In genomic region chr10:80932700-80933420, GRCm38 (mm10) we compare ENCODE assay signal across 8 mouse cellular contexts. TPM values are rescaled to one million over a fixed set of nuclear protein-coding genes. Genes with fewer than 3 reads are reported as not detected.
DNase-seq lines count a peak whose midpoint lies in the region; ATAC-seq and TF ChIP-seq lines count a peak whose summit lies in the region.

No protein-coding gene starts in this region.

- intact Hi-C loops in heart, adult 2 months (cut with DNase I) = no loop called here

- peak overlapping the region; percentile 86; the same call in 1 of the 2 replicates for H3K4me2 ChIP-seq in hindbrain, embryonic 11.5 days (replicated peaks; ENCODE audit: low read depth, low read length)

- TF ChIP-seq CTCF in heart, adult 2 months (IDR thresholded peaks at IDR 0.05) = no peak
- no peak for TF ChIP-seq CTCF in G1E (IDR thresholded peaks at IDR 0.05; ENCODE audit: low read depth, low read length)

- peak; percentile 39 to 45 for DNase-seq in heart, adult 2 months
- DNase-seq in heart, postnatal 4 days = no peak
- no peak for DNase-seq in G1E (ENCODE audit: low spot score)
- DNase-seq in hindbrain, embryonic 11.5 days (ENCODE audit: low spot score) = no peak
- peak; percentile 37 for DNase-seq in lung, postnatal 36 days
- no peak for DNase-seq in right cerebral cortex, postnatal 10 days (ENCODE audit: low spot score in 2 of 2)
- DNase-seq in c-Kit-positive CD71-positive TER-119-positive erythroid progenitor cells, embryonic 14.5 days (ENCODE audit: low spot score) = no peak

- no peak overlapping the region; the same call in 1 of the 2 replicates for H3K27ac ChIP-seq in heart, adult 2 months
- H3K27ac ChIP-seq in hindbrain, embryonic 11.5 days (ENCODE audit: low read depth, low read length) = no peak overlapping the region

- no peaks in the 10 kb centered on the region for H3K36me3 ChIP-seq in heart, adult 2 months (ENCODE audit: control insufficient read depth, insufficient read depth, low read length)
- H3K36me3 ChIP-seq in G1E (replicated peaks) = no peaks in the 10 kb centered on the region
- no peaks in the 10 kb centered on the region for H3K36me3 ChIP-seq in hindbrain, embryonic 11.5 days (ENCODE audit: control insufficient read depth, insufficient read depth, low read length)

- H3K79me2 ChIP-seq in heart, adult 2 months (replicated peaks; ENCODE audit: control insufficient read depth, insufficient read depth, low read length) = no peaks in the 10 kb centered on the region

- TF ChIP-seq EP300 in heart, adult 2 months (IDR thresholded peaks at IDR 0.05; ENCODE audit: insufficient read depth, low read depth, low read length) = no peak

- no peak for ATAC-seq in G1E (ENCODE audit: extremely low read depth, insufficient number of reproducible peaks, low FRiP score, poor library complexity, severe bottlenecking)
- ATAC-seq in hindbrain, embryonic 11.5 days (ENCODE audit: low FRiP score) = no peak
- ATAC-seq in inflammation-experienced regulatory T-cells, adult 6 months = no peak

- peak overlapping the region; percentile 37 for H3K4me3 ChIP-seq in heart, adult 2 months
- H3K4me3 ChIP-seq in G1E (ENCODE audit: low read depth, low read length) = peak overlapping the region; percentile 67; the same call in 1 of the 2 replicates
- H3K4me3 ChIP-seq in hindbrain, embryonic 11.5 days (ENCODE audit: low read depth, low read length) = 0 out of 2 replicates have a peak overlapping the region, but pooled peaks have one; percentile 12

- TF ChIP-seq POLR2A in heart, adult 2 months (IDR thresholded peaks at IDR 0.05; ENCODE audit: insufficient read depth, low read depth, low read length) = no peak

- H3K9ac ChIP-seq in heart, adult 2 months (ENCODE audit: low read depth, low read length) = peak overlapping the region; percentile 21
- H3K9ac ChIP-seq in hindbrain, embryonic 11.5 days (ENCODE audit: low read depth, low read length) = no peak overlapping the region

- H3K27me3 ChIP-seq in heart, adult 2 months (ENCODE audit: control insufficient read depth, insufficient read depth, low read length) = no peaks in the 10 kb centered on the region; the same call in 1 of the 2 replicates
- peaks cover 74% of the 10 kb centered on the region for H3K27me3 ChIP-seq in G1E (ENCODE audit: insufficient read depth, low read length)
- H3K27me3 ChIP-seq in hindbrain, embryonic 11.5 days (ENCODE audit: control insufficient read depth, insufficient read depth, low read length) = peaks cover 74% of the 10 kb centered on the region

- WGBS in heart, adult 2 months = 9% methylated on average over 17 of the region's 17 CpGs
- 2% methylated on average over 16 of the region's 17 CpGs for WGBS in hindbrain, embryonic 11.5 days

- no peaks in the 10 kb centered on the region for H3K9me3 ChIP-seq in G1E (replicated peaks)
- H3K9me3 ChIP-seq in hindbrain, embryonic 11.5 days (ENCODE audit: control insufficient read depth, low read length) = no peaks in the 10 kb centered on the region

- peaks cover 19% of the 10 kb centered on the region for H3K4me1 ChIP-seq in heart, adult 2 months (ENCODE audit: control insufficient read depth, insufficient read depth, low read length)
- H3K4me1 ChIP-seq in G1E (ENCODE audit: insufficient read depth, low read depth, low read length) = peaks cover 79% of the 10 kb centered on the region
- peaks cover 42% of the 10 kb centered on the region for H3K4me1 ChIP-seq in hindbrain, embryonic 11.5 days (replicated peaks; ENCODE audit: control insufficient read depth, insufficient read depth, low read length)

RNA-seq across cellular contexts. Expression of gene Gadd45b, which starts 3.0 kb away (rescaled TPM):
- total RNA-seq in heart, adult 2 months (2021) = 10 to 100 TPM; 10.9 to 13.9 TPM
- 10.0 and 10.1 TPM in 2 replicates for polyA plus RNA-seq in heart, adult 2 months (2012; rRNA removed)
- 1 to 10 TPM; 6.4 to 9.5 TPM for total RNA-seq in heart, postnatal 4 days (2021)
- total RNA-seq in G1E (2014; fragmentation: Nextera tagmentation) (2.1 and 5.7 TPM in 2 replicates), G1E (2017) (1.1 and 1.9 TPM in 2 replicates)
- 2.8 and 3.7 TPM in 2 replicates for polyA plus RNA-seq in G1E (2012)
- polyA plus RNA-seq in hindbrain, embryonic 11.5 days (2014; fragmentation: Nextera tagmentation; extraction: Ambion mirVana) = 13.8 and 14.6 TPM in 2 replicates
- polyA plus RNA-seq in inflammation-experienced regulatory T-cells, adult 6 months (2017; shearing (Covaris generic)) = 10 to 100 TPM; 26.4 to 51.5 (median 39.3) TPM

RNA-seq across cellular contexts. Expression of gene Lmnb2, which starts 14.8 kb away (rescaled TPM):
- 1 to 10 TPM; 3.6 to 5.4 TPM for total RNA-seq in heart, adult 2 months (2021)
- 5.4 and 7.4 TPM in 2 replicates for polyA plus RNA-seq in heart, adult 2 months (2012; rRNA removed)
- total RNA-seq in heart, postnatal 4 days (2021) = 10 to 100 TPM; 15.5 to 17.2 TPM
- total RNA-seq in G1E (2014; fragmentation: Nextera tagmentation) (3.0 and 3.1 TPM in 2 replicates), G1E (2017) (4.8 and 5.5 TPM in 2 replicates)
- polyA plus RNA-seq in G1E (2012) = 10.2 and 11.9 TPM in 2 replicates
- polyA plus RNA-seq in hindbrain, embryonic 11.5 days (2014; fragmentation: Nextera tagmentation; extraction: Ambion mirVana) = 14.6 and 19.0 TPM in 2 replicates
- polyA plus RNA-seq in inflammation-experienced regulatory T-cells, adult 6 months (2017; shearing (Covaris generic)) = 1 to 10 TPM; 2.4 to 4.5 (median 3.5) TPM

RNA-seq across cellular contexts. Expression of gene Timm13, which starts 32.1 kb away (rescaled TPM):
- total RNA-seq in heart, adult 2 months (2021) = 100 to 1,000 TPM; 126 to 133 TPM
- 151 and 188 TPM in 2 replicates for polyA plus RNA-seq in heart, adult 2 months (2012; rRNA removed)
- 100 to 1,000 TPM; 162 to 169 TPM for total RNA-seq in heart, postnatal 4 days (2021)
- total RNA-seq in G1E (2014; fragmentation: Nextera tagmentation) = 34.0 and 51.2 TPM in 2 replicates
- 70.4 and 75.5 TPM in 2 replicates for total RNA-seq in G1E (2017)
- 295 and 345 TPM in 2 replicates for polyA plus RNA-seq in G1E (2012)
- polyA plus RNA-seq in hindbrain, embryonic 11.5 days (2014; fragmentation: Nextera tagmentation; extraction: Ambion mirVana) = 328 and 353 TPM in 2 replicates
- 100 to 1,000 TPM; 207 to 260 (median 248) TPM for polyA plus RNA-seq in inflammation-experienced regulatory T-cells, adult 6 months (2017; shearing (Covaris generic))

Comparison
In these comparisons a context has a peak if more than half of its experiments do, and no peak if none do; other contexts are left out.
1. DNase-seq: peak in heart, adult 2 months (2 of 2) and lung, postnatal 36 days (single experiment); none in heart, postnatal 4 days (single experiment), G1E (single experiment), hindbrain, embryonic 11.5 days (single experiment), right cerebral cortex, postnatal 10 days (0 of 2) and c-Kit-positive CD71-positive TER-119-positive erythroid progenitor cells, embryonic 14.5 days (single experiment).
2. H3K4me3 ChIP-seq: peak in every context shown above with its lines; median percentile 67 in G1E; 37 in heart, adult 2 months; 12 in hindbrain, embryonic 11.5 days.